Mouse (Mus musculus) bone marrow, adult 2 months (tissue): ENCODE data around the gene Trmt61a.

ENCODE experiments used
- CTCF ChIP-seq: fragments of 200-500 bp; IDR thresholded peaks from 2 replicates; pipeline ENCODE4 v1.5.1; 2011; ENCODE audit warnings: low read length, control low read depth; ENCODE audit not compliant: control insufficient read depth, insufficient read depth
- POLR2A ChIP-seq: fragments of 200-500 bp; IDR thresholded peaks from 2 replicates; pipeline ENCODE4 v1.6.1; 2011; ENCODE audit warnings: low read depth, mild to moderate bottlenecking, control low read depth, low read length, borderline replicate concordance; ENCODE audit not compliant: control insufficient read depth

- TF ChIP-seq CTCF, result no peak
- peak; percentile 71; the same call in 1 of the 2 replicates for TF ChIP-seq POLR2A
Observed at GRCm38 (mm10) chr12:111677882-111678669, at the start of gene Trmt61a.
